Mouse (Mus musculus) brain, embryonic 14.5 days (tissue): ENCODE data around the gene Oxt.

ENCODE experiments used
- CTCF ChIP-seq: fragments of 200-500 bp; IDR thresholded peaks from 2 replicates; pipeline ENCODE4 v1.5.1; 2012; ENCODE audit warnings: inconsistent platforms, mild to moderate bottlenecking, moderate library complexity, borderline replicate concordance; ENCODE audit not compliant: insufficient read depth, insufficient read length; ENCODE audit errors: extremely low read depth
- POLR2A ChIP-seq: fragments of 200-500 bp; IDR thresholded peaks from 2 replicates; pipeline ENCODE4 v1.6.1; 2012; ENCODE audit warnings: mild to moderate bottlenecking, inconsistent platforms, borderline replicate concordance; ENCODE audit not compliant: poor library complexity, insufficient read depth, insufficient read length, severe bottlenecking; ENCODE audit errors: extremely low read depth

- TF ChIP-seq POLR2A (no peak), CTCF (no peak)
Observed at GRCm38 (mm10) chr2:130569926-130570325, 6.0 kb upstream of the Oxt start.
